ENCODE assay signal across 8 mouse cellular contexts in genomic region chr12:52868000-52868624, GRCm38 (mm10).
DNase-seq lines count a peak whose midpoint lies in the region; ATAC-seq and TF ChIP-seq lines count a peak whose summit lies in the region.

No protein-coding gene starts in this region.

- H3K9me3 ChIP-seq in liver, embryonic 12.5 days (replicated peaks): no peaks in the 10 kb centered on the region
- peaks cover 9% of the 10 kb centered on the region; the same call in 1 of the 2 replicates for H3K9me3 ChIP-seq in kidney, embryonic 15.5 days (replicated peaks)
- H3K9me3 ChIP-seq in midbrain, embryonic 14.5 days (ENCODE audit: control insufficient read depth, low read length): peaks cover 5% of the 10 kb centered on the region

- no peak for TF ChIP-seq POLR2A in liver, adult 2 months (IDR thresholded peaks at IDR 0.05; ENCODE audit: extremely low read depth, insufficient read depth, low read length)
- no peak for TF ChIP-seq POLR2A in myocyte (IDR thresholded peaks at IDR 0.05; ENCODE audit: insufficient read length, low read depth)

- H3ac ChIP-seq in myocyte (ENCODE audit: control insufficient read depth, insufficient read length): no peak overlapping the region

- no peaks in the 10 kb centered on the region for H3K27me3 ChIP-seq in liver, adult 2 months (ENCODE audit: control insufficient read depth, insufficient read depth, low read length)
- no peaks in the 10 kb centered on the region for H3K27me3 ChIP-seq in liver, embryonic 12.5 days (replicated peaks)
- no peaks in the 10 kb centered on the region for H3K27me3 ChIP-seq in kidney, embryonic 15.5 days
- no peaks in the 10 kb centered on the region for H3K27me3 ChIP-seq in myocyte (ENCODE audit: control insufficient read depth, insufficient read depth, insufficient read length)
- H3K27me3 ChIP-seq in midbrain, embryonic 14.5 days (ENCODE audit: control insufficient read depth, insufficient read depth, low read length): no peaks in the 10 kb centered on the region

- 60% methylated on average over 8 of the region's 8 CpGs for WGBS in liver, adult 2 months
- 47% methylated on average over 8 of the region's 8 CpGs for WGBS in liver, embryonic 12.5 days (ENCODE audit: insufficient replicate concordance)
- WGBS in kidney, embryonic 15.5 days: 6% methylated on average over 8 of the region's 8 CpGs
- WGBS in midbrain, embryonic 14.5 days: 49% methylated on average over 8 of the region's 8 CpGs

- no peaks in the 10 kb centered on the region for H3K36me3 ChIP-seq in liver, adult 2 months (ENCODE audit: control insufficient read depth, insufficient read depth, low read length)
- H3K36me3 ChIP-seq in liver, embryonic 12.5 days: no peaks in the 10 kb centered on the region
- H3K36me3 ChIP-seq in kidney, embryonic 15.5 days: no peaks in the 10 kb centered on the region
- peaks cover 4% of the 10 kb centered on the region for H3K36me3 ChIP-seq in myocyte (ENCODE audit: control insufficient read depth, insufficient read depth)
- H3K36me3 ChIP-seq in midbrain, embryonic 14.5 days (ENCODE audit: control insufficient read depth, insufficient read depth, low read length): no peaks in the 10 kb centered on the region

- no peaks in the 10 kb centered on the region for H3K4me1 ChIP-seq in liver, adult 2 months (ENCODE audit: control insufficient read depth, insufficient read depth, low read length)
- H3K4me1 ChIP-seq in liver, embryonic 12.5 days: no peaks in the 10 kb centered on the region
- peaks cover 6% of the 10 kb centered on the region for H3K4me1 ChIP-seq in kidney, embryonic 15.5 days
- H3K4me1 ChIP-seq in midbrain, embryonic 14.5 days (ENCODE audit: control insufficient read depth, insufficient read depth, low read length): no peaks in the 10 kb centered on the region

- peak; percentile 50 for DNase-seq in liver, adult 2 months (ENCODE audit: extremely low read depth, low read depth, low spot score)
- DNase-seq in gastrocnemius, postnatal 14 days: peak; percentile 65
- no peak for DNase-seq in layer of hippocampus, adult 9-11 months
- no peak for DNase-seq in urinary bladder, adult 18-20 months (ENCODE audit: low spot score in 2 of 2)
- no peak for DNase-seq in midbrain, embryonic 14.5 days

- H3K9ac ChIP-seq in liver, adult 2 months (ENCODE audit: low read depth, low read length): no peak overlapping the region
- no peak overlapping the region for H3K9ac ChIP-seq in liver, embryonic 12.5 days
- H3K9ac ChIP-seq in kidney, embryonic 15.5 days: no peak overlapping the region
- no peak overlapping the region for H3K9ac ChIP-seq in midbrain, embryonic 14.5 days (replicated peaks; ENCODE audit: low read length)

- H3K27ac ChIP-seq in liver, adult 2 months (replicated peaks; ENCODE audit: insufficient read depth, low read depth, low read length): no peak overlapping the region
- no peak overlapping the region for H3K27ac ChIP-seq in liver, embryonic 12.5 days
- H3K27ac ChIP-seq in kidney, embryonic 15.5 days: peak overlapping the region; percentile 66
- no peak overlapping the region for H3K27ac ChIP-seq in midbrain, embryonic 14.5 days (replicated peaks; ENCODE audit: low read depth, low read length)

- no peaks in the 10 kb centered on the region for H3K79me2 ChIP-seq in liver, adult 2 months (ENCODE audit: control insufficient read depth, insufficient read depth, low read length)
- peaks cover 53% of the 10 kb centered on the region for H3K79me2 ChIP-seq in myocyte (ENCODE audit: control insufficient read depth, insufficient read depth)

- H3K4me3 ChIP-seq in liver, adult 2 months (ENCODE audit: insufficient read depth, low read depth, low read length): no peak overlapping the region
- H3K4me3 ChIP-seq in liver, embryonic 12.5 days: no peak overlapping the region
- peak overlapping the region; percentile 17; the same call in 1 of the 2 replicates for H3K4me3 ChIP-seq in kidney, embryonic 15.5 days (replicated peaks)
- H3K4me3 ChIP-seq in myocyte: no peak overlapping the region
- H3K4me3 ChIP-seq in midbrain, embryonic 14.5 days (replicated peaks; ENCODE audit: low read depth, low read length): no peak overlapping the region

- TF ChIP-seq CTCF in liver, adult 2 months (IDR thresholded peaks at IDR 0.05; ENCODE audit: low read depth, low read length): no peak

- no peak overlapping the region for H3K4me2 ChIP-seq in liver, embryonic 12.5 days
- peak overlapping the region; percentile 43 for H3K4me2 ChIP-seq in kidney, embryonic 15.5 days
- peak overlapping the region; percentile 62 for H3K4me2 ChIP-seq in myocyte (ENCODE audit: low read depth)
- no peak overlapping the region for H3K4me2 ChIP-seq in midbrain, embryonic 14.5 days (ENCODE audit: low read length)

- ATAC-seq in liver, embryonic 12.5 days: no peak
- ATAC-seq in kidney, embryonic 15.5 days (replicated peaks; ENCODE audit: low FRiP score): peak; percentile 88
- no peak for ATAC-seq in midbrain, embryonic 14.5 days (ENCODE audit: low FRiP score, low TSS enrichment)

- intact Hi-C loops in gastrocnemius, postnatal 14 days (cut with DNase I; ENCODE audit: low total_unique reads): no loop called here

TF ChIP-seq in myocyte, 11 proteins besides CTCF, POLR2A, EP300 and RAD21:
- TF ChIP-seq MYOG (IDR thresholded peaks at IDR 0.05; ENCODE audit: control insufficient read depth in 1 of 3, insufficient read depth in 1 of 3, insufficient read length in 2 of 3, low read depth in 2 of 3): peak in 1 of 3 experiments; percentile 20
- TF ChIP-seq MYOD1 (IDR thresholded peaks at IDR 0.05; ENCODE audit: control insufficient read depth in 1 of 3, insufficient read length in 2 of 3, low read depth in 2 of 3): peak in 1 of 3 experiments; percentile 38
- TF ChIP-seq TCF12 (IDR thresholded peaks at IDR 0.05; ENCODE audit: insufficient read depth, poor library complexity, severe bottlenecking): peak; percentile 46
- TF ChIP-seq REST (IDR thresholded peaks at IDR 0.05; ENCODE audit: insufficient read depth, insufficient read length): no peak

Comparison
In these comparisons a context has a peak if more than half of its experiments do, and no peak if none do; other contexts are left out.
1. DNase-seq: peak in liver, adult 2 months (single experiment) and gastrocnemius, postnatal 14 days (single experiment); none in layer of hippocampus, adult 9-11 months (single experiment), urinary bladder, adult 18-20 months (0 of 2) and midbrain, embryonic 14.5 days (single experiment).
2. H3K4me2 ChIP-seq: peak in kidney, embryonic 15.5 days (single experiment) and myocyte (single experiment); none in liver, embryonic 12.5 days (single experiment) and midbrain, embryonic 14.5 days (single experiment).